Mouse (Mus musculus) cerebellum, adult 9-11 months (tissue): Measurements from ENCODE around the gene Tmbim4.

Experiments
- DNase-seq: peaks from one replicate; pipeline ENCODE4 v3.0.0; 2022

The Tmbim4 gene

GRCm38 (mm10) chr10:120246994-120247750, 45.8 kb downstream of the Tmbim4 start:
- DNase-seq: no peak

GRCm38 (mm10) chr10:120250911-120251683, 49.7 kb downstream of the Tmbim4 start:
- DNase-seq: no peak

GRCm38 (mm10) chr10:120251791-120252190, 50.4 kb downstream of the Tmbim4 start:
- DNase-seq: no peak

- DNase-seq: no peak
Observed at GRCm38 (mm10) chr10:120252800-120253199, 51.4 kb downstream of the Tmbim4 start.

- DNase-seq: peak; percentile 6
Observed at GRCm38 (mm10) chr10:120257231-120257630, 55.8 kb downstream of the Tmbim4 start.

- DNase-seq: no peak
Observed at GRCm38 (mm10) chr10:120267790-120268189, 66.4 kb downstream of the Tmbim4 start.

GRCm38 (mm10) chr10:120269946-120270345, 68.6 kb downstream of the Tmbim4 start:
- no peak for DNase-seq

GRCm38 (mm10) chr10:120270777-120271176, 69.4 kb downstream of the Tmbim4 start:
- no peak for DNase-seq

- DNase-seq: no peak
Observed at GRCm38 (mm10) chr10:120271318-120271717, 69.9 kb downstream of the Tmbim4 start.

GRCm38 (mm10) chr10:120271879-120272269, 70.5 kb downstream of the Tmbim4 start:
- no peak for DNase-seq

- DNase-seq: no peak
Observed at GRCm38 (mm10) chr10:120272270-120272883, 71.0 kb downstream of the Tmbim4 start.

- no peak for DNase-seq
Observed at GRCm38 (mm10) chr10:120273335-120273734, 71.9 kb downstream of the Tmbim4 start.
